Mouse (Mus musculus) stomach, embryonic 14.5 days (tissue): ENCODE data around the gene Maml3. TPM values are rescaled to one million over a fixed set of nuclear protein-coding genes. Genes with fewer than 3 reads are reported as not detected.
A peak's percentile ranks its signal among the peaks of the same experiment; 100 is the strongest.

Experiments used
- ATAC-seq: fragments of 200-750 bp; cut with Nextera tagmentation; 2 replicates; pipeline ENCODE4 v1.8.0; 2017; ENCODE audit warnings: low read depth, moderate TSS enrichment; ENCODE audit not compliant: insufficient number of reproducible peaks, insufficient read depth, low FRiP score
- H3K27ac ChIP-seq: fragments of 300-500 bp; sonication (generic); 2 replicates; pipeline ENCODE4 v1.5.1; 2014; ENCODE audit warnings: mild to moderate bottlenecking, low read length, moderate library complexity, mixed read lengths
- H3K27me3 ChIP-seq: fragments of 300-500 bp; sonication (generic); 2 replicates; pipeline ENCODE4 v1.6.1; 2014; ENCODE audit warnings: low read length, control low read depth, mixed read lengths; ENCODE audit not compliant: control insufficient read depth, insufficient read depth
- H3K36me3 ChIP-seq: fragments of 300-500 bp; sonication (generic); 2 replicates; pipeline ENCODE4 v1.6.1; 2014; ENCODE audit warnings: mild to moderate bottlenecking, control low read depth, low read length, moderate library complexity, mixed read lengths; ENCODE audit not compliant: control insufficient read depth, insufficient read depth
- H3K4me1 ChIP-seq: fragments of 300-500 bp; sonication (generic); 2 replicates; pipeline ENCODE4 v1.6.1; 2014; ENCODE audit warnings: low read length, control low read depth, mixed read lengths; ENCODE audit not compliant: control insufficient read depth, insufficient read depth
- H3K4me2 ChIP-seq: fragments of 300-500 bp; sonication (generic); replicated peaks from 2 replicates; pipeline ENCODE4 v1.6.1; 2014; ENCODE audit warnings: low read depth, low read length, control low read depth
- H3K4me3 ChIP-seq: fragments of 300-500 bp; sonication (generic); 2 replicates; pipeline ENCODE4 v1.5.1; 2014; ENCODE audit warnings: low read depth, low read length, control low read depth
- H3K9ac ChIP-seq: fragments of 300-500 bp; sonication (generic); replicated peaks from 2 replicates; pipeline ENCODE4 v1.6.1; 2014; ENCODE audit warnings: low read depth, mild to moderate bottlenecking, control low read depth, low read length, moderate library complexity, mixed read lengths
- H3K9me3 ChIP-seq: fragments of 300-500 bp; sonication (generic); 2 replicates; pipeline ENCODE4 v1.6.1; 2016; ENCODE audit warnings: low read depth, low read length, control low read depth; ENCODE audit not compliant: control insufficient read depth
- WGBS: fragments of 180-500 bp; shearing (Covaris S2); extraction: QIAGEN DNeasy Blood & Tissue Kit; methylation state at CpG from one replicate; pipeline ENCODE4 v1.1.7; 2014; 5-methylcytosine and 5-hydroxymethylcytosine counted together
- polyA plus RNA-seq: library from polyadenylated mRNA; unstranded; fragments of >200 nt; fragmentation: Nextera tagmentation; extraction: Ambion mirVana; gene quantifications from 2 replicates; pipeline ENCODE4 v1.2.1, GENCODE M21; 2014

The Maml3 gene
- polyA plus RNA-seq, 1 experiment from 2014 or later = 9.3 TPM

DNA sequence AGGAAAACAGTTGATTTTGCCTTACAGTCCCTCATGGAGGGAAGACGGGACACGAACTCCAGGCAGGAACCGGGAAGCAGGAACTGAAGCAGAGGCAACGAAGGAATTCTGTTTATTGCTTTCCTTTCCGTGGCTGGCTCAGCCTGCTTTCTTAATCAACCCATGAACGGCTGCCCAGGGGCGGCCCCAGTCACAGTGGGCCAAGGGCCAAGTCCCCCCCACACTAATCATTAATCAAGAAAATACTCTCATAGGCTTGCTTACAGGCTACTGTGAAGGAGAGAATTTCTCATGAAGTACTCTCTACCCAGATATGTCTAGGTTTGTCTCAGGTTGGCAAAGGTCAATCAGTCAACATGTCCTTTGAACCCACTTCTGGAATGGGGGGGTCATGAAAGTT lies 14.3 kb upstream of the Maml3 start:
- no peak for ATAC-seq
- H3K9ac ChIP-seq = no peak overlapping the region
- 84% methylated on average over 7 of the region's 7 CpGs for WGBS

DNA sequence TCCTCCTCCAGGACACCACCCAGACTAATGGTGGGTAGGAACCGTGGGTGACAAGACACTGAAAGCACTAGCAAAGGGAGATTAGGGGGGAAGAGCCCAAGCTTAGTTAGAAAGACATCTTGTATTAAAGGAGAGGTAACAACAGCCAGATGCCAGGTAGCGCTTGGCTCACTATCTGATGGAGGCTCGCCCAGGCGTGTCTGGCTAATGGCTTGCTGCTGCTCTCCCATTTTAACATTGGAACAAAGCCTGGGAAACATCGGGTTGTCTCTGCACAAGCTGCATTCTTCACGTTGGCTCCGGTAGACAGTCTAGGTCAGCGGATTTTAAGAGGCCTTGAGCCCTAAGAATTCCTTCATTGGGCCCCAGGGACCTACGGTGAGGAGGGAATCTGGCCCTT lies 10.5 kb upstream of the Maml3 start:
- Histone ChIP-seq H3K27me3 (no peaks in the 10 kb centered on the region), H3K9me3 (no peaks in the 10 kb centered on the region), H3K27ac (no peak overlapping the region), H3K4me3 (no peak overlapping the region), H3K36me3 (no peaks in the 10 kb centered on the region), H3K9ac (no peak overlapping the region), H3K4me1 (no peaks in the 10 kb centered on the region), H3K4me2 (no peak overlapping the region)
- no peak for ATAC-seq
- 85% methylated on average over 9 of the region's 9 CpGs for WGBS

More for the DNA sequence above, 14.3 kb upstream of the Maml3 start:
- no peak overlapping the region for H3K27ac ChIP-seq
- no peaks in the 10 kb centered on the region for H3K9me3 ChIP-seq
- H3K27me3 ChIP-seq = no peaks in the 10 kb centered on the region
- no peaks in the 10 kb centered on the region for H3K4me1 ChIP-seq
- H3K36me3 ChIP-seq = no peaks in the 10 kb centered on the region
- H3K4me3 ChIP-seq = no peak overlapping the region
- H3K4me2 ChIP-seq = no peak overlapping the region

DNA sequence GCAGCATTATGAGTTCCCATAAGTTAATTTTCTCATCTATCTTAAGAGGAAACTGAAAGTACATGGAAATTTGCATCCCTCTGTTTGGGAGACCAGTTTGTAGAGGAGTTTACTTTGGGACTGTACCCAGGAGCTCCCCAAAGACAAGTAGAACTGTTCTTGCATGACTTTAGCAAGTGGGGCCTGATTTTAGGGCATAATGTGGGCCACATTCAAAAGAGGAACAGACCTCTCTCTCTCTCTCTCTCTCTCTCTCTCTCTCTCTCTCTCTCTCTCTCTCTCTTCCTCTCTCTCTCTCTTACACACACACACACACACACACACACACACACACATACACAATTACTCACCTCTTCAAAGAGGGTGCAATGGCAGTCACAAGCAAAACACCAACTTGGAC lies 3.2 kb upstream of the Maml3 start:
- Histone ChIP-seq H3K4me3 (no peak overlapping the region), H3K4me2 (no peak overlapping the region), H3K4me1 (no peaks in the 10 kb centered on the region), H3K9ac (no peak overlapping the region), H3K27ac (no peak overlapping the region), H3K27me3 (no peaks in the 10 kb centered on the region), H3K36me3 (no peaks in the 10 kb centered on the region), H3K9me3 (no peaks in the 10 kb centered on the region)
- no peak for ATAC-seq

DNA sequence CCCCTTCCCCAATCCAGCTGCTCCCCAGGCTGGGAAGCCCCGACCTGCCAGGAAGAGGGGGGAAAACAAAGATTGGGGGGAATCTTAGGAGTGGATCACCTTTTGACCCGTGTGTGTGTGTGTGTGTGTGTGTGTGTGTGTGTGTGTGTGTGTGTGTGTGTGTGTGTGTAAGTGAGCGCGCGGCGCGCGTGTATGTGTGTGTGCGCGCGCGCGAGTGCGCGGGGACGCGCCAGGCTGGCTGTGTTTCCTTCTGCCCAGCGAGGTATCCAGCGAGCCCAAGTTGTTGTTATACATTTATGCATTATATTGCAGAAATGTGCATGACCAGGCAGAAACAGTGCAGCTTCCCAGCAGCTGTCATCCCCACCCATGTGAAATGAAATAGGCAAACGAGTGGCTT lies 280 bp upstream of the Maml3 start:
- H3K4me1 ChIP-seq = peaks cover 4% of the 10 kb centered on the region
- H3K4me2 ChIP-seq = peak overlapping the region; percentile 84
- H3K4me3 ChIP-seq = peak overlapping the region; percentile 87
- no peak for ATAC-seq
- H3K36me3 ChIP-seq = no peaks in the 10 kb centered on the region
- H3K9ac ChIP-seq = no peak overlapping the region
- WGBS = 1% methylated on average over 13 of the region's 20 CpGs
- H3K27ac ChIP-seq = peak overlapping the region; percentile 98
- no peaks in the 10 kb centered on the region for H3K27me3 ChIP-seq
- no peaks in the 10 kb centered on the region for H3K9me3 ChIP-seq

DNA sequence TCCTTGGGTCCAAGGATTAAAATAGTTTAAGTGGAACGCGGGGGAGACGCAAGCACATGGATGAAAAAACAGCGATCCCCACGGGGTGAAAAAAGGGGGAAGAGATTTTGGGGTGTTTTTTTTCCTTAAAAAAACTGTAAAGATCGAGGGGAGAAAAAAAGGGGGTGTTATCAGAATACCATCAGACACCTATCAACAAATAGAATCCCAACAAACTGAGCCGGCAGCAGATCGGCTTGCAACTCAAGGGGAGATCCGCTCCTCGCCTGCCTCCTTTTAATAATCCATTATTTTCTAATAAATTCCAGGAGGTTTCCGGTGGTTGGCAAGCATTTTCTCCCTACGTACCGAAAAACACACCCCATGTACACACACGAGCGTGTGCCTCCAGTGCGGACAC lies 668 bp downstream of the Maml3 start:
- ATAC-seq = no peak
- Histone ChIP-seq H3K4me1 (peaks cover 9% of the 10 kb centered on the region), H3K9ac (peak overlapping the region; percentile 94), H3K27ac (peak overlapping the region; percentile 98), H3K4me3 (peak overlapping the region; percentile 87), H3K27me3 (no peaks in the 10 kb centered on the region), H3K4me2 (peak overlapping the region; percentile 84), H3K9me3 (no peaks in the 10 kb centered on the region), H3K36me3 (no peaks in the 10 kb centered on the region)
- under 1% methylated on average over 16 of the region's 16 CpGs for WGBS

DNA sequence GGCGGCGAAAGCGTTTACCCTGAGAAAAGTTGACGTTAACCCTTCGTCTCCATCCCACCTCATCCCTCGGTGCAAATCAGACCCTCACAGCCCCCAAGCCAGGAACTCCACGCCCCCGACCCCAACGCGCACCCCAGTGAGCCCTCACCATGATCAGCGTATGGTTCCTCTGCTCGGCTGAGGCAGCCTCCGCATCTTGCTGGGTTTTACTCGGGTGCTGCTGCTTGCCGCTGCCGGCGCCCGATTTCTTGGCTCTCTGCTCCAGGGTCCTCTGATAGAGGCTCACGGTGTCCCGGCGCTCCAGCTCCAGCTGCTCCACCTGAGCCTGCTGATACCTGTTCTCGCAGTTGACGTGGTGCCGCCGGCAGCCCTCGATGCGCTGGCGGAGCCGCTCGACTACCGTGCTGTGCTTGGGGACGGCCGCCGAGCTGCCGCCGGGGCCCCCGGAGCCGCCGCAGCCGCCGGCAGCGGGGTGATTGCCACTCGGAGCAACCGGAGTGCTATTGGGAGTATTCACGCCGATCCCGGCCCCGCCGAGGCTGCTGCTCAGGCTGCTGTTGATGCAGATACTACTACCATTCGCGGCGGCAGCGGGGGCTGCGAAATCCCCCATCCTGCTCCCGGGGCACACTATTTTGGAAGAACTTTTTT lies 1.2 kb downstream of the Maml3 start:
- no peaks in the 10 kb centered on the region for H3K9me3 ChIP-seq
- H3K4me2 ChIP-seq = peak overlapping the region; percentile 84
- no peaks in the 10 kb centered on the region for H3K27me3 ChIP-seq
- peak overlapping the region; percentile 87 for H3K4me3 ChIP-seq
- H3K9ac ChIP-seq = peak overlapping the region; percentile 94
- H3K4me1 ChIP-seq = peaks cover 11% of the 10 kb centered on the region
- no peak for ATAC-seq
- peak overlapping the region; percentile 98 for H3K27ac ChIP-seq
- WGBS = under 1% methylated on average over 55 of the region's 55 CpGs
- no peaks in the 10 kb centered on the region for H3K36me3 ChIP-seq

DNA sequence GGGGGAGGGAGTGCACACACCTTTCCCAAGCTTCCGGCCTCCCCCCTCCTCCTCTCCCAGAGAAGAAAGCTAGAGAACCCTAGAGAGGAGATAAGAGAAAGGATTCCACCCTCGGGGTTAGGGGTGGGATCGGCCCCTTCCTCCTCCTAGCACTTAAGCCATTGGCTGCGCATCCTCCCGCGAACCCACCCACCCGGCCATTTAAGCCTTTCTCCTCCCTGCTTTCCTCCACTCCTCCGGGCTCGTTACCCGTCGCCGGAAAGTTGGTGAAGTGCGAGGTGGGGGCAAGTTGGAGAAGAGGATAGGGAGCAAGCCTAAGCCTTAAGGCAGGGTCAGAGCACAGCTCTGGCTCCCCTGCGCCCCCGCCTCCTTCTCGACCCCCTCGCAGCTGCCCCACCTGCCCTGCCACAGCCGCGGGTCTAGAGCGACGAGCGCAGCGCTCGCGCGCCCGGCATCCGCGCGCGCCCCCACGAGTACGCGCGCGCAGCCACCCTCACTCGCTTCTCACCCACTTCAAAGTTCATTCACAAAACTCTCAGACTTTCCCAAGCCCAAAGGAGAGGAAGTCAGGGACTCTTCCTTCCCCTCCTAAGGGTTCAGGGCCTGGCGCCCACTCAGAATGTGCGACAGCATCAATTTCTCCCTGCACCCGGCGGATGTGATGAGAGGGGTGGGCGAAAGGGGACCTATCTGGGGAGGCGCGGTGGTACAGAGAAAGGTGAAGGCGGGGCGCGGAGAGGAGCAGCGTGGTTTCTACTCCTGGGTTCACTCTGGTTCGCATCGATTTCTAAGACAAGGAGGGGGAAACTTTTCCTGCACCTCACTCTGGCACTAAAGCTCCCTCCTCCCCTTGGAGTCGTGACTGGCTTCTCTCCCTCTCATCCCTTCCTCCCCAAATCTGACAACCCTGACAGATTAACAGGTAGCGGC lies 2.0 kb downstream of the Maml3 start:
- H3K36me3 ChIP-seq = no peaks in the 10 kb centered on the region
- H3K4me2 ChIP-seq = peak overlapping the region; percentile 84
- ATAC-seq = peak; percentile 76
- H3K9me3 ChIP-seq = no peaks in the 10 kb centered on the region
- no peaks in the 10 kb centered on the region for H3K27me3 ChIP-seq
- peak overlapping the region; percentile 98 for H3K27ac ChIP-seq
- under 1% methylated on average over 52 of the region's 52 CpGs for WGBS
- peak overlapping the region; percentile 94 for H3K9ac ChIP-seq
- peak overlapping the region; percentile 87 for H3K4me3 ChIP-seq
- H3K4me1 ChIP-seq = peaks cover 12% of the 10 kb centered on the region

DNA sequence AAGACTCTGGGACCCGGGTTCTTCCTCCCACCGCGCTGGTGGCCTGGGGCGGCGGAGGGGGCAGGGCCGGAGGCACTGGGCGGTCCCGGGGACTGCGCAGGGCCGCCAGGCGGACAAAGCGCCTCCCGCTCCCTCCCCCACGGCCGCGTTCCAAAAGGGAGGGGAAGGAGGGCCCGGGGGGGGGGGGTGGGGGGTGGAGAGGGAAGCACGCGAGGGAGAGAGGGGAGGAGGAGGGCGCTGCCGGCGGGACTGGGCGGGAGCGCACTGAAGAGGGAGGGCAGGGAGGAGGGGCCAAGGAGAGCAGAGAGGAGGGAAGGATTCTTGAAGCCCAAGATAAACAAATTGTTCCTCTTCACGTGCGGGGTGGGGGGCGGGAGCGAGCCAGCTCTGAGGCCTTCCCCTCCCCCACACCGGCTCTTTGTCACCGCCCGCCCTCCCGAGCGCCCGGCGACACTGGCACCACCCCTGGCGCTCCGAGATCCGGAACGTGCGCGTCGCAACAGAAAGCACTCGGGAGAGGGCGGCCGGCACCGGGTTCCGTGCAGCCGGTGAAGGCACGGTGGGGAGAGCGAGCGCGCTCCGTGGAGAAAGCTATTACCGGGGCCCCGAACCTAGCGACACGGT lies 2.8 kb downstream of the Maml3 start:
- H3K27me3 ChIP-seq = no peaks in the 10 kb centered on the region
- peak; percentile 85 for ATAC-seq
- no peaks in the 10 kb centered on the region for H3K36me3 ChIP-seq
- H3K9ac ChIP-seq = peak overlapping the region; percentile 94
- H3K27ac ChIP-seq = peak overlapping the region; percentile 98
- WGBS = under 1% methylated on average over 34 of the region's 57 CpGs
- H3K4me2 ChIP-seq = peak overlapping the region; percentile 84
- H3K9me3 ChIP-seq = no peaks in the 10 kb centered on the region
- peak overlapping the region; percentile 87 for H3K4me3 ChIP-seq
- H3K4me1 ChIP-seq = peaks cover 12% of the 10 kb centered on the region
